Mouse (Mus musculus) embryo, embryonic 9.5 days (tissue): Measurements from ENCODE around the gene Vmn1r48.
"Not testable (repeated sequence)": the region's sequence is repeated elsewhere in the genome, so short reads cannot be mapped to it uniquely, and the experiment has no call there.

Source experiments
- DNase-seq: peaks from one replicate; pipeline ENCODE4 v3.0.0-alpha.2; 2017; ENCODE audit errors: extremely low spot score

The Vmn1r48 gene

DNA sequence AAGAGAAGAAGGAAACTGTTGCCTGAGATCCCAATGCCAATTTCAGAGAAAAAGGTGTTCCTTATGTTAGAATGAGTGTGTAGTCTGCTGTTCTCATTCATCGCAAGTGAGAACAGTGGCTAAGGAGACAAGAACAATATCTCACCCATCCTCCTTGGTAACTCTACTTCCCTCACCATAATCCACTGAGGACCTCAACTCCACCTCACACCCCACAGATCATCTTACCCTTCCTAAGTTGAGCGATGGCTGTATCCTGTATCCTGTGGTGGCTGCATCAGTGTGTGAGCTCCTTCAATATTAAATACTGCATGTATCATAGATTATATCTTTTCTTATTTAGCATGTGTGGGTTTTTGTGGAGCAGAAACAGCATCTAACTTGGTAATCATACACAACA is at the start of gene Vmn1r48:
Gene Vmn1r48, minus strand, starts transcription at position 101 of the 400 bp plus-strand sequence.
- DNase-seq, result not testable (repeated sequence)

GRCm38 (mm10) chr6:90078406-90078805 is 41.8 kb upstream of the Vmn1r48 start, which contains the start of gene Vmn1r49:
Gene Vmn1r49, minus strand, starts transcription at chr6:90078506.
- DNase-seq, result no peak

DNA sequence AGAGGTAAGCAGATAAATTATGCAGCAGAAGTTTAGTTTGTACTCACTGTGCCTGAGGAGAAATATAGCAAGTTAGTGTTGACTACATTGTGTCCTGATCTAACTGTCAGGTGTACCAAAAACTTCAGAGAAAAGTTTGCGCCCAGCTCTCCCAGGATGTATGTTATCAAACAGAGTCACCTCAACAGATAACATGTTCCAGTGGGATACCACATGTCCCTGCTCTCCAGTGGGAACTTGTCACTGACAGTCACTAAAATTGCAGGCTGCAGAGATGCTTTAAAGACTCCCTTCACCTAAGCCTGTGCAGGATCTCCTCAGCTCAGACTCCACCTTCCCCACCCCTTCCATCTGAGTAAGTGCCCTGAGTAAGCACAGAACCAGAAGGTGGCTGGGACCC is 20.8 kb downstream of the Vmn1r48 start, which contains the start of gene Vmn1r47:
Gene Vmn1r47, plus strand, starts transcription at position 301 of the 400 bp plus-strand sequence.
- not testable (repeated sequence) for DNase-seq

GRCm38 (mm10) chr6:89985989-89986388 is 50.7 kb downstream of the Vmn1r48 start:
- no peak for DNase-seq
